Mouse (Mus musculus) brain, embryonic 18.5 days (tissue): ENCODE measurements around the gene Cacna1c.
"Not testable (repeated sequence)": the region's sequence is repeated elsewhere in the genome, so short reads cannot be mapped to it uniquely, and the experiment has no call there.

Source experiments
- DNase-seq: peaks from one replicate; pipeline ENCODE4 v3.0.0-alpha.2; 2012; ENCODE audit warnings: low read depth, low spot score

Gene Cacna1c

DNA sequence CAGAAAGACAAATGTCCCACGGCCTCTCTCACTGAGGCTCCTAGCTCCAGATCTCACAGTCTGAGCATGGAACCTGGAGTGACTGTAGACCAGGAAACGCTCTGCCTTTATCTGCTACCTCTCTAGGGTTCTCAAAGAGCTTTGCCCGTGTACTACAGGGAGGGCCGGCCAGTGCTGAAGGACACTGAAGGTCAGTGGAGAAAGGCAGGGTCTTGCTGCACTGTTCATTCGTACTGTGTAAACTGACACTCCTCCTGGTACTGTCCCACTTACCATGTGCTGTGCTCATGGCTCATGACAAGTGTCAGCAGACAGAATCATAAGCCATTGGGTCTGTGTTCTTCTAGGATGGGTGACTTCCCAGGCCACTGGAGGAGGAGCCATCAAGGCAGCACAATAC, 17.2 kb upstream of the Cacna1c start:
- DNase-seq = no peak

DNA sequence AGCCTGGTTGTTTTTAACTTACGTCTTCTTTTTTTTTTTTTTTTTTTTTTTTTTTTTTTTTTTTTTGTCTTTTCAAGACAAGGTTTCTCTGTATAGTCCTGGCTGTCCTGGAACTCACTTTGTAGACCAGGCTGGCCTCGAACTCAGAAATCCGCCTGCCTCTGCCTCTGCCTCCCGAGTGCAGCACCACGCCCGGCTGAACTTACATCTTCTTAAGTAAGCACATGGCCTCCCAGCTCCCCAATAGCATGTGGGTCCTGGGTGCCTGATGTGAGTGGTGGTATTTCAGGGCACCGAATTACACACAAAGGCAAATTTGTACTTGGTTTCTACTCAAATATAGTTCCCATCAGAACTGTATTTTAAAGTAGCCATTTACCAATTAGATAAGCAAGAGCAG, 9.8 kb upstream of the Cacna1c start:
- DNase-seq = not testable (repeated sequence)

DNA sequence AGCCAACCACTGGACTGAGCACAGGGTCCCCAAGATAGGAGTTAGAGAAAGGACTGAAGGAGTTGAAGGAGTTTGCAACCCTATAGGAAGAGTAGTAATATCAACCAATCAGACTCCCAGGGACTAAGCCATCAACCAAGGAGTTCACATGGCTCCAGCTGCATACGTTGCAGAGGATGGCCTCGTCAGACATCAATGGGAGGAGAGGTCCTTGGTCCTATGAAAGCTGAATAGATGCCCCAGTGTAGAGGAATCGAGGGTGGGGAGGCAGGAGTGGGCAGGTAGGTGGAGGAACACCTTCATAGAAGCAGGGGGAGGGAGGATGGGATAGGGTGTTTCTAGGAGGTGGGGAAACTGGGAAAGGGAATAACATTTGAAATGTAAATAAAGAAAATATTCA, 8.7 kb upstream of the Cacna1c start:
- DNase-seq = no peak

DNA sequence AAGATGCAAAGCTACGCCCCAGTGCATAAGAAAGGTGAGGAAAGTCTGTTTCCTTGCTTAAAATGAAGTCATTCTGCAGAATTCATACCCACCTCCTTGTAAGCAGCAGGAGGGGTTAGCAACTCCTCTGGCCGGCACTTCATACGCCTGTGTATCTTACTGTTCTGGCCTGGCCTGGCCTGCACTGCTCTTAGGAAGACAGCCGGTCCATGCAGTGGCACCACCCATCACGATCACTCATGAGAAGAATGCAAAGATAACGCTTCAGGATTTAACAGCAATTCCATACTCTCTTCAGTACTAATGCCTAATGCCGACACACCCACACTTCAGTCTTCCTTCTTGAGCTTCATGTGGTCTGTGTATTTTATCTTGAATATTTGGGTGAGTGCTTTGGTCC, 8.1 kb upstream of the Cacna1c start:
- no peak for DNase-seq

DNA sequence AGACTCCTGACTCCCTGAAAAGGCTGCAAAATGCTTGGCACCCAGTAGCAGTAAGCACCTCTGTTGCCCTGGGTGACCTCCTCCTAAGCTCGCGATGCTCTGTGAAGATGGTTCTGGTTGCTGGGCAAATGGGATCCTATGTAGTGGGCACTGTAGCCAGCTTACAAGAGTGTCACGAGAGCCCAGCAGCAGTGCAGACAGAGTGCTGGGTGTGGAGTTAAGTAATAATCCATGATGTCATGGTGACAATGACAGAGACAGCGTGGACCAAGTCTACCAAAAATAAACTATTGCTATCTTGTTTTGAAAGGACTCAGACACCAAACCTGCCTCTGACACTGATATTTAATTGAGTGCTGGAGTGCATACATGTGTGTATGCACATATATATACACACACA, 5.4 kb upstream of the Cacna1c start:
- no peak for DNase-seq

DNA sequence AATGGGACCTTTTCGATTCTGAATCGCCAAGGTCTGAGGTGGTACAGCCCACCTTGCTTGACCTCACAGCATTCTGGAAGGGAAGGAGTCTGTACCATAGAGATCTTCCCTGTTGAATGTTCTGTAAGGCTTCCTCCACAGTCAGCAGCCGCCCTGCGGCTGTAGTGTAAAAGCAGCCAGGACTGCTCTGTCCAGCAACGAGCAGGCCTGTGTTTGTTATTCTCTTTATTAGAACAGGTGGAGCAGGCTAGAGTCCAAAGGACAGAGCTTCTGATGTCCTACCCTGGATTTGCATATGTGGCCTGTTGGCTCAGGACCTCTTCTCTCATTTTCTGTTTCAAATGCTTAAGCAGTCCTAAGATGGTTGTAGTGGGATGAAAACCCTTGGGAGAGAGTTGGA, 4.1 kb upstream of the Cacna1c start:
- no peak for DNase-seq

DNA sequence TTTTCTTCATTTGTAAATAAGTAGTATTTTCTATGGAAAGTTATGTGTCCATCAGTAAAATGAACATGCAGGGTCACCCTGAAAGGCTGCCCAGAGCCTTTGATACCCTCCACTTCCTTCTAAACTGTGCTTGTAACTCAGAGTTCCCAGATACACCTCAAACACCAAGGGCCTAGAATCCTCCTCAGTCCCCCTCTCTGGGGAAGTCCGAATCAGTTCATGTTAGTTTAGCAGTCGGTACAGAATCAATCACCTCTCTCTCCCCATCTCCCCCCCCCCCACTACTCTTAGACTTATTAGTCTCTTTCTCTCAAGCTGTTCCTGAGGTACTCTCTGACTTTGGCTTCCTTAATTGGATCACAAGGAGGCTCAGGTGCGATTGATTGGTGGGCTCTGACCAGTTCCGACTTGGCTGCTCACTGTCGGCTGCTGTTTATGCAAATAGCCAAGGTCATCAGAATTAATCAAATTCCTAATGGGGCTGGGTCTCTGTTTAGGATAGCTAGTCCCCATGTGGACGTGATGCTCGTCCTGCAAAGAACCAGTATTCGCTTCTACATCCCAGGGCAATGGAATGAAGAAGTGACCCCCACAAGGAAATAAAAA, 3.2 kb upstream of the Cacna1c start:
- DNase-seq = no peak

DNA sequence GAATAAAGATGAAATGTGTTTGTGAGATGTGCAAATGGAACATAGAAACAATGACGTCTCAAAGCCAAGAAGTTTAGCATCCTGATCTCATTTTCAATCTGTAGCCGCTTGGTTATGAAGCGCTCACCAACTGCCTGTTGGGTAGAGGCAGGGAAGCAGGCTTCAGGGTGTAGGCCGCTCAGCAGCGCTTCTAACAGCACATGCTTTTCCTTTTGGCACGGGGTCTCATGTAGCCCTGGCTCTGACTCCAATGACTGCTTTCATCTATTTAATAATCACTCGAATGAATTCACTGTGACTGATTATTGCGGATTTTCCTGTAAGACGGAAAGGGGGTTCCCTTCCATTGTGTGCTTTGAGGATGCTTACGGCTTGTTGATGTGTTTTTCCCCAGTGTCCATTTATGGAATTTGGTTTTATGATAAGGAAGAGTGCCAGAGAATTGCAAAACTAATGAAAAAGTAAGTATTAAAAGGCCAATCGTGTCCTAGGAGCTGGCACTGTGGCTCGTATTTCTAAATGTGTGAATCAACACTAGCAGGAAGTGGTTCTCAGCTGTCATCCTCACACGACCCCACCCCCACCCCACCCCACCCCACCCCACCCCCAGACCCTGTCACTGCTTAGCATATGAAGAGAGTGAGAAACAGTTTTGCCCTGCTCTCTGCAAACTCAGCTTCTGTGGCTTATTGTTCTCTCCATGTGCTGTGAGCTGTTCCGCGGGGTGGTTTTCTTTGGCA, 2.5 kb upstream of the Cacna1c start:
- no peak for DNase-seq

DNA sequence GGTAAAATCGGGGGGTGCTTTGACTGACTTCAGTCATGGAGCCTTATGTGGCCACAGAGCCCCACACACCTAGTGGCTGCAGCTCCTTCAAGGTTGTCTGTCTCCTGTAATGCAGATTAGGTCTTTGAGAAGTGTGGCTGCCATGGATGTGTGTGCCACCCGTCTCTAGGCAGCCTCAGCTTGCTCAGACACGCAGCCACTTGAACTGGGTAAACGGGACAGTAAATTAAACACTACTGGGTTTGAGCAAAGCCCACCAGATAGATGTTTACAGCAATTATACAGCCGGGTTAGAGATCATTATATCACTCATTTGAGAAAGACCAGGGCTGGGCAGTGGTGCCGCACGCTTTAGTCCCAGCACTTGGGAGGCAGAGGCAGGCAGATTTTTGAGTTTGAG, 1.6 kb downstream of the Cacna1c start:
- no peak for DNase-seq

DNA sequence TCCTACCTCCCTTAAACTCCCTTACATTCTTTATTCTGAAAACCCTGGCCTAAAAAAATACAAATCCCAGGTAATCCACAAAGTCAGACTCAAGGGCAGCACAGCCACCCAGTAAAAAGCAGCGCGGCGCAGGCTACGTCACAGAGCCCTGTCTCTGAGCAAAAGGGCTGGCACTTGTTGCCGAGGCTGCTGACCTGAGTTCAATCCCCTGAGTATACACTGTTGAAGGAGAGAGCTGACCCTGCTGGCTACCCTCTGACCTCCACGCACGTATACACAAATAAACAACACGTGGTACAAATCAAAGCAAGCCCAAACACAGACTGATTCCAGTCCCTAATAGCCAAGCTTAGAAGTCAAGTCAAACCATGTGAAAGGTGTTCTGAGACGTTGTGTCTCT, 2.1 kb downstream of the Cacna1c start:
- DNase-seq = no peak

DNA sequence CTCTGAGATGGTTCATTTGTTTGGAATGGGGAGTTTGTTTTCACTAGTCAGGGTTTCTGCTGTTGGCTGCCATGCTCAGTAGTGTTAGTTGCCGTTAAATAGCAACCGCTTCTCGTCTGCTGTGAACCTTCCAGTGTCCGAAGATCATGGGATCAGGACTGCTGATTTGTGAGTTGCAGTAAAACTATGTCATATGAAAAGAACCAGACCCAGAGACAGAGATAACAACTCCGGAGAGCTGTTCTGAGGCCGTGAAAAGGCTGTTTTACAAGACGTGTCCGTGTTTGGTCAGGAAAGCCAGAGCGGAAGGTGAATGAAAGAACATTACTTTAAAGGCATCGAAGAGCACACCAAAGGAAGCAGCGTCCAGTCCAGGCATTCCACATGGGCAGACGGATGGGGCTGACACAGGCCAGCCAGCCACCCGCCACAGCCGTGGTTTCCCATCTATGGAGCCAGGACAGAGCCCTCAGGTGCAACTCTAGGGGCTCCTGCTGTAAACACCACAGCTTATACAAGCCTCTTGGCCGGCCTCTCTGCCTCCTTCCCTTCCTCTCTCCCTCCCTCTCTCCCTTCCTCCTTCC, 2.6 kb downstream of the Cacna1c start:
- no peak for DNase-seq

DNA sequence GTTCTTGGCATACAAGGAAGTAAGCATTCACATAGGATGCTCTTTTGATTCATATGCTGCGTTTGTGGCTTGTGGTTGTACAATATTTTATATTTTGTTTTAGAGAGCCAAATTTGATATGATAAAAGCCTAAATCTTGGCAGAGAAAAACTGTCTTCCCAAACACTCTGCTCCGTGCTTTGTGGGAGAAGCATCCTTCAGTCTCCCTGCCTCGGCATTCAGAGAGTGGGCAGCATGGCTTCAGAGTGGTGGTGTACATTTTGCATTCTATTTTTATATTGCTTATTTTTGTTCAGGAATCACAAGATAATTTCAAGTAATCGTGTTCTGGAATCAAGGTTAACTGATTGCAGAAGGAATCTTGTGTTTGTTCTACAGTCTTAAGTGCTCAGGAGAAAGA, 4.7 kb downstream of the Cacna1c start:
- no peak for DNase-seq

DNA sequence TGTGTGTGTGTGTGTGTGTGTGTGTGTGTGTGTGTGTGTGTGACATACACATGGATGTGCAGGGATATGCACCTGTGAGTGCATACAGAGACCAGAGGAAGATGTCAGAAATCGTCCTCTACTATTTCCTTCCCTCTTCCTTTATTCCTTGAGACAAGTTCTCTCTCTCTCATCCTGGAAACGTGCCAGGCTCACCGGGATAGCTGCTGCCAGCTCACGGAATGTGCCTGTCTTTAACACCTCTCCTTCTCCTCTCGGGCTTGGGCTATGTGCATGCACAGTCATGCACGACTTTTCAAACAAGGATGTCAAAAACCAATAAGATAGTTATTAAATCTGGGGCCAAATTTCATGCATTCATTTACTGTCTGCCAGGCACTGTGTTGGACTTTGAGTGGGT, 8.6 kb downstream of the Cacna1c start:
- no peak for DNase-seq

DNA sequence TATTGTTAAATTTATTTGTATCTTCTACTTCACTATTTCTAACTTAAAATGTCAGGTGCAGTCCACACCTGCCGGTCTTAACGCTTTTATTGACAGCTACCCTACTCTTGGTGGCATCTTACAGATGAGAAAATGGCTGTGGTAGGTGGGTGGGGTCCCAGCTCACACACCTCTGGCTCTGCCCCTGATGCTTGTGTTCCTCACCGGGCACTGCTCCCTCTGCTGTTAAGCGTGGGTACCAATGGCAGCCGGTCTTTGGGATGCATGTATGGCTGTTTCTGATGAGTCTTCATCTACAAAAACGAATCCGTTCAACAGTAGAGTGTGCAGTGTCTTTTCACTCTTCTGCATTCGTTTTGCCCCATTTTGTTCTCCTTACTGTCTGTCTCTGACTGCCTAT, 9.6 kb downstream of the Cacna1c start:
- no peak for DNase-seq

DNA sequence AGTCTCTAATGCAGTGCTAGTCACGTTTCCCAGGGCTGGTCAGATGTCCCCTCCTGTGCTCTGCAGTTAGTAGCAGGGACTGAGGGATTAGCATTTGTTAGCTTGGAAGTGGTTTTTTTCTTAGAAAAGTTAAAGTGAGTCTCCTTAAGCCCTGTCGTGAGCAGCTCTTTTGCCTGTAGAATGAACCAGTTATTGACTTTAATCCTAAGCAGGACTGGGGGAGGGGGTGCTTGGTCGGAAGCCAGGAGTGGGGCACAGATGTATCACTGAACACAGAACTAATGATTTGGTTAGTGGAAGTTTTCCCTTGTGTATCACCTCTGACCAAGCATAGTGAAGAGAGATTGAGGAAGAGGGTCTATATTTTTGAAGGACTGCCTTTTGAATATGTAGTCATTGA, 12.4 kb downstream of the Cacna1c start:
- DNase-seq = no peak

DNA sequence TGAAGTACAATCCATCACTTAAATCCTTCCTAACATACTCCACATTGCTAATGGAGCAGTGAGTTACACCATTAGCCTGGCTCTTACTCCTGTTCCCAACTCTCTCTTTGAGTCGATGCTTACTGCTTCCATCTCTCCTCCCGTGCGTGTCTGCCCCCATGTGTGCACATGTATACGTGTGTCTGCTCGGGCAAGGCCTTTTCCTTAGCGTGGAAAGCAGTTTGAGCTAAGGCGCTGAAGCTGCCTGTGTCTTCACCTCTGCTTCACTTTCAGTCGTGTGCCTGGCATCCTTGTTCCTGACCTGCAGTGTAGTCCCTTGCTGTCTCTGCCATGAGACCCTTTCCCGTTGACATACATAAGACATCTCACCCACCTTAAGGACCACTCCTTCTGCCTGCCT, 14.0 kb downstream of the Cacna1c start:
- no peak for DNase-seq

DNA sequence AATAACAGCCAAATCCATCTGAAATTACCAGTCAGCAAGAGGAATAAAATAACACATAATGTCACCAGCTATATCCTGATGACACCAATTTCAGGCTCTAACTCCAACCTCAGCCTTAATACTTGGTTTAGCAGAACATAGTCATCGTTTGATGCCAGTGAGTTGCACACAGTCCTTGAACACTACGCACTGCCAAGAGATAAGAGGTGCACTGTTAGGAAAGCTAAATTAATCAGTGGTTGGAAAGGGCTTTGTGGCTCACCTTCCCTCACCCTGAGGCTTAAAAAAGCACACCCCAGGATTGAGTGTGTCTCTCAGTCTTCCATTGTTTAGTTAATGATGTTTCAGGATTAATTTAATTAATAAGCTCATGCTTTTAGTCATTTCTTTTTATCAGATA, 16.0 kb downstream of the Cacna1c start:
- DNase-seq = no peak

DNA sequence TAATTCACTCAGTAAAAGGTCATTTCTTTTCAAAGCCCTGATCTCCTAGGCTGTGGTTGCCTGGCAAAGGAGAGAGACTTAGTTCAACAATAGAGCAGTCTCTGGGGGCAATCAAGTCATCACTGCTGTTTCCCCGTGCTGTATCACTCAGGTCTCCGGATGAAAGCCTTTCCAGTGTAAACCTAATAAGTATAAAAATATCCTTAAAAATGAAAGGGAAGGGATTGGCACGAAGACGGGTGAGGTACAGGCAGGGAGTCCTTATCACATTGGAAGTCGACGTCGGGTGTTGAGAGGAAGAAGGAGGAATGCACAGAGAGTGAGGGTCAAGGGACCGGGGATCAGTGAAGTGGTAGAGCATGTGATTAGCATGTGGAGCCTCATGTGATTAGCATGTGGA, 19.1 kb downstream of the Cacna1c start:
- no peak for DNase-seq

DNA sequence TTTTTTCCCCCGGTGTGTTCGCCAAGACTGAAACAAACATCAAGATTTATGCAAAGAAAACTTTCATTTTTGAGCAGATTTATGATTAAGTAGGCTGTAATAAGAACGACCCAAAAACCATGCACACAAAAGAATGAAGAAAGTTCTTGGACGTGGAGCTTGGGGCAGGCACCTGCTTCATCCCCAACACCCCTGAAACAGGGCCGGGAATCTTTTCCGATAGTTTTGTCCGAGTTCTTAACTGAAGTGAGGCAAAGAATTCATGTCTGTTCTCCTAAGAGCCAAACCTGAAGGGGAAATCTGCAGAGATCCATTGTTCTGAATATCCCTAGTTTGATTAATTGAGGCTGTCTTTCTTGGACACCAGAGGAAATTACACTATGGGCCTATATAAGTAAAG, 20.1 kb downstream of the Cacna1c start:
- DNase-seq = no peak

DNA sequence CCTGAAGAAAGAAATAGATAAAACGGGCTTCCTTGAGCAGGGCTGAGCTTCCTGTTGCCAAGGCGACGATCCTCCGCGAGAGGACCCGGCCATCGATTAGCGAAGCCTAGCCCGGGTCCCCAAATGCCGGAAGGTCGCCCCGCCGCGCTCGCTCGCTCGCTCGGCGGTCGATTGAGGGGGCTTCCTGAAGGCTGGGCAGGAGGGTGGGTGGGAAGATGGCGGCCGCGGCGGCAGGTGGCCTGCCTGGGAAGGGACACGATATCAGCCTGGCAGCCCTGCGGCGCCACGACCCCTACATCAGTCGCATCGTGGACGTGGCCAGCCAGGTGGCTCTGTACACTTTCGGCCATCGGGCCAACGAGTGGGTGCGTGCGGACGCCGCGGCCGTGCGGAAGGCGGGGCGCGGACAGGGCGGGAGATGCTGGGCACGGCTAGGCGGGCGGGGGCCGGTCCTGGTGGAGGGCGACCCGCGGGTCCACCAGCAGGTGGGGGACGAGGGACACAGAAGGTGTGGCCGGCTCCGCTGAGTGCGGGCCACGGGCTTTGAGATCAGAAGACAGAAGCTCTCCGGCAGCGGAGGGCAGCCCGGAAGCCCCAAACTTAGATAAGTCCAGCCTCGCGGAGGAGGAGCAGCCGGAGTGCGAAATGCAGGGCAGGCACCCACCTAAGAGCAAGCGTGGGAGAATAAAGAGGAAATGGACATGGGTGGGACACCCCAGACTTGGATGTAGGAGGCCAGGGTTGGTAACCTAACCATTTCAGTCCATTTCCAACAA, 21.0 kb downstream of the Cacna1c start, which contains the start of gene Dcp1b:
Dcp1b (plus strand) TSS at position 176 of the 776 bp plus-strand sequence.
- DNase-seq = peak; percentile 85

DNA sequence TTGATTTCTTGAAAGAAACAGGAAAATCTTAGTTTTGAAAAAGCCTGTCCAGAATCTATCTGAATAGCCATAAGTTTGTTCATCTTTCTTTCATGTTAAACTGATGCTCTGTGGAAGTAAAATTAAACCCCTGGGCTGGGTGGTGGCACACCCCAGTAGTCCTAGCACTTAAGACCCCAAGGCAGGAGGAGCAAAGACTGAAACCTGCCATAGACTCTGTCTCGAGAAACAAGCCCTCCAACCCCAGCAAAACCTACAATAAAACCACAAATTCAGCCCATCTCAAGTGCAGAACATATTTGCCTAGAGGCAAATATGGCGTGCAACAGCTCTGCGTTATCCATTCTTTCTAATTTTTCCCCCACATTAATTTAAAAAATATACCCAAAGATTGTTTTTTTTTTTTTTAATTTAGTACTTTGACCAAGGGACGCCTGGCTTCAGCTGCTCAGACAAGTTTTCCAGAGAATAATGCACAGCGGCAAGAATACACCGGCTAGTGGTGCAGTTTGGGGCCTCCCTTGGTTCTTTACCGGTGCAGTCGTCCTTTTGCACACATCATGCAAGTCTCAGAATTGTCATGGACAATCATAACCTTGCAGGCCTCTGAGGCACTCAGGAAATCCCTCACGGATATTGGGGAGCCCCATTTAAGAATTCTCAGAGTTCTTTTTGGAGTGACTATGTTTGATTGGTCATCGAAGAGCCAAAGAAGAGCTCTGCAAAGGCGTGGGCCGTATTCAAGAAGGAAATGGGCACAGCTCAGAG, 21.7 kb downstream of the Cacna1c start:
- DNase-seq = no peak

DNA sequence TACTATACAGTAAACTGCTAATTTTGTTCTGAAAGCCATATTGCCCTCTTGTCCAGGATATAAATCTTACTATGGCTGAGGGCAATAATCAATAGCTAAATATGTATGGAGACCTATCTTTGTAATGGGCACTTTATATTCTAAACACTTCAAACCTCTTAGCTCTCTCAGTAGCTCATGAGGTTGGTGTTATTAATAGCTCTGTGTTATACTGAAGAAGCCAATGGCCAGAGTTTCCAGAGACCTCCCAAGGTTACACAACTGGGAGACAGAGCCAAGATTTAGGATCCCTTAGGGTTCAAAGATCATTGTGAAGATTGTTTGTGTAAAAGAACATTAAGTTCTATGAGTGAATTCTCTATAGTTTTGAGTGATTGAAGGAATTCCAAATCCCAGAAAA, 30.5 kb downstream of the Cacna1c start:
- no peak for DNase-seq
